Mouse (Mus musculus): Measurements from ENCODE around the gene D830030K20Rik. TPM values are rescaled to one million over a fixed set of nuclear protein-coding genes. Genes with fewer than 3 reads are reported as not detected.
"Not testable (repeated sequence)": the region's sequence is repeated elsewhere in the genome, so short reads cannot be mapped to it uniquely, and the experiment has no call there.

D830030K20Rik gene
- polyA plus RNA-seq (2016; fragmentation: Nextera tagmentation; extraction: Ambion mirVana): 37.9 and 41.8 TPM in 2 replicates

DNA sequence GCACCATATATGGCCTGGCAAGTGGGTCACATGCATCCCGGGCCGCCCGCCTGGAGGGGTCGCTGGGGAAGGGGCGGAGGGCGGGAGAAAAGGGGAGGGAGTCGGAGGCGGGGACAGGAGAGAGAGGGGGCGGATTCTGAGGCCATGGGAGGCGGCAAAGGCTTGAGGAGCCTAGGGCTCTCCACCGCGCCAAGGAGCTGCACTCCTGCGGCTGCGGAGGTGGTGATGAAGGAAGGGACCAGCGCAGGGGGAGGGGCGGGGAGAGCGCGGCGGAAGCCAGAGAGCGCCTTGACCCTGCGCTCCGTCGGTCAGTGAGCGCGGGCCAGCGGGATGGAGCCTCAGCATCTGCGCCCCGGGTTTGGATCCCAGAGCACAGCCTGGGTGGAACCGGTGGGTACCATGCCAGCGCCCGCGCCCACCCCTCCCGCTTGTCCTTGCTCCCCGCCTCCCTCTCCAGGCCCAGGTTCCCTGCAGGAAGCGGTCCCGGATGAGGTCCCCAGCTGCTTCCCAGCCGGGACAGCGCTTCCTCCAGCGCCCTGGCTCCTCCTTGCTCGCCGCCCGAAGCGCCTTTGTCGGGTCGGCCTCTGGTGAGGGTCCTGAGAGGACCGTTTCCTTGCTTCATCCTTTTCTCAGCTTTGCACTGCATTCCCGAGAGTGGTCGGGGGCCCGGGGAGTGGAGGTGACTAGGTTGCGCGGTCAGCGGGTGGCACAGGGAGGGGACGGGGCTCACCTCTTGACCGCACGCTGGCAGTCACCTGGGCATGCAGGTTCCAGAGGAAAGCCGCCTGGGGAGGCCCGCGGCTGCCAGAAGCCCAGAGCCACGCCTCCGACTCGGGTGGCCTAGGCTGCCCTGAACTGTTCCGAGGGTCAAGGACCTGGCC lies at the start of gene D830030K20Rik:
D830030K20Rik (plus strand) TSS at position 217 of the 881 bp plus-strand sequence.
- H3K4me1 ChIP-seq (replicated peaks); H3K36me3 ChIP-seq; H3K27me3 ChIP-seq (replicated peaks); H3K9me3 ChIP-seq (replicated peaks); ATAC-seq (ENCODE audit: insufficient number of reproducible peaks, low FRiP score); H3K27ac ChIP-seq (ENCODE audit: poor library complexity, severe bottlenecking): not testable (repeated sequence)
- H3K9ac ChIP-seq: peak within 1 kb of the TSS; percentile 69
- H3K4me2 ChIP-seq: peak within 1 kb of the TSS; percentile 87
- H3K4me3 ChIP-seq: peak within 1 kb of the TSS; percentile 65
- WGBS: under 1% methylated on average over 26 of the region's 62 CpGs

DNA sequence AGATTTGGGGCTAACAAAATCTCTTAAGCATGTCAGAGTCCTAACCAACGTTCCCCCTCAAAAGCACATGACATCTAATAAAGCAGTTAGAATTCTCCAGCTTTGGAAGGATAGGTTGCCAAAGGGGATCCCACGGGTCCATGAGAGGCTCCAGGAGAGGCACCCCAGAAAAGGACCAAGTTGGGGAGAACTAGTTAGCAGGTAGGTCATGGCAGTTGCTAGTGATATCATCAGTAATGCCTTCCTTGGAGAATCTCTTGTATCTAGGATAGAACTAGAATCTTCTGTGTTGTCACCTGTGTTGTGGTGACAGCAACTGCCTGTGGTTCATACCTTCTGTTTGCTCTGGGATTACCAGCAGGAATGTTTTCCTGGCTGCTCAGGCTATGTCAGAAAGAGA lies 20.3 kb upstream of the D830030K20Rik start, which contains the start of gene Gm5795:
Gm5795 (plus strand) TSS at position 301 of the 400 bp plus-strand sequence.
- not testable (repeated sequence) for H3K9me3 ChIP-seq (replicated peaks); H3K4me1 ChIP-seq (replicated peaks); H3K27ac ChIP-seq (ENCODE audit: poor library complexity, severe bottlenecking); H3K27me3 ChIP-seq (replicated peaks); H3K36me3 ChIP-seq; ATAC-seq (ENCODE audit: insufficient number of reproducible peaks, low FRiP score); H3K4me2 ChIP-seq; H3K9ac ChIP-seq; H3K4me3 ChIP-seq
- WGBS: no CpG with 5 or more reads among the region's 2 CpGs

DNA sequence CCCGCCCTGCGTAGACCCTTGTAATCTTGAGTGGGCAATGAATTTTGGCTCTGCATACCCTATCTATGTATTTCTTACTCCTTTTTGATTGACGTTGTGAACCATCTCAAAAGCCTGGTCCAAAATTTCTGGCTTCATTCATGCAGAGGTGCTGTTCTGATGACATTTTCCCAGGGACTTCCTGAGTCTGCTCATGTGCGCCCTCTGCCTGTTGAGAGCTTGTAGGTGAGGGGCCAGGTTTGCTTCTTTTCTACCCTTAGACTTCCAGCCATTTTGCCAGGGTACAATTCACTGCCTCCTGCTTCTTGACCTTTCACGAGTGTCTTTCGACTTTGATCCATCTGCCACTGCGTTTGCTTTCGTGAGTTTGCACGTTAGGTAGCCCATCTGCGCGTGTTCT lies 1.1 kb downstream of the D830030K20Rik start:
- not testable (repeated sequence) for H3K27ac ChIP-seq (ENCODE audit: poor library complexity, severe bottlenecking); ATAC-seq (ENCODE audit: insufficient number of reproducible peaks, low FRiP score); H3K27me3 ChIP-seq (replicated peaks); H3K4me1 ChIP-seq (replicated peaks); H3K36me3 ChIP-seq; H3K9me3 ChIP-seq (replicated peaks); H3K9ac ChIP-seq
- Histone ChIP-seq H3K4me3 (0 out of 2 replicates have a peak overlapping the region, but pooled peaks have one; percentile 3), H3K4me2 (peak overlapping the region; percentile 43; the same call in 1 of the 2 replicates)
- WGBS: 10% methylated on average over 9 of the region's 11 CpGs

DNA sequence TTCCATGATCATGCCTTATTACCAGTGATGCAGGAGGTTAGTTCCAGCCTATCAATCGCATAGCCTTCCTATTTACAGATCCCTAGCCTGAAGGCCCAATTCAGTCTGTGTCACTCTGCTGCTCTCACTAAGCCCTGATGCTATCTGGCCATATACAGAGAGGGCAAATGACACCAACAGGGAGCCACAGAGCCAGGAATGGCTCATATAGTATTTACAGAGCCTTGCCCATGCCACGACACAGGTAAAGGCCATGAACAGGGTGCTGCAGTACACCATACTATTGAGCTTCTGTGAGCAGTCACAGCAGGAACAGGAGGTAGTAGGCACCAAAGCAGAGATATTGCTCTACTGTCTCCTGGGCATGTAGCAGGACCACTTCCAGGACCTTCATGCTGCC lies 54.2 kb downstream of the D830030K20Rik start:
- not testable (repeated sequence) for H3K4me3 ChIP-seq; ATAC-seq (ENCODE audit: insufficient number of reproducible peaks, low FRiP score); H3K36me3 ChIP-seq; H3K9me3 ChIP-seq (replicated peaks); H3K4me1 ChIP-seq (replicated peaks); H3K27me3 ChIP-seq (replicated peaks); H3K4me2 ChIP-seq; H3K27ac ChIP-seq (ENCODE audit: poor library complexity, severe bottlenecking); H3K9ac ChIP-seq
- WGBS: 85% methylated on average over 2 of the region's 2 CpGs

Other genes starting within 250 kb of the D830030K20Rik start
- gene Gm2888, start 178.5 kb upstream of the D830030K20Rik start, polyA plus RNA-seq (2016; fragmentation: Nextera tagmentation; extraction: Ambion mirVana): not detected in 2 replicates
- gene Gm2897, start 159.2 kb upstream of the D830030K20Rik start, polyA plus RNA-seq (2016; fragmentation: Nextera tagmentation; extraction: Ambion mirVana): 4.9 and 5.3 TPM in 2 replicates
- gene Gm10340, start 74.5 kb upstream of the D830030K20Rik start, polyA plus RNA-seq (2016; fragmentation: Nextera tagmentation; extraction: Ambion mirVana): 0.18 TPM in 1 of 2 replicates, not detected in the other
- 0.19 TPM in 1 of 2 replicates, not detected in the other for gene Gm5795, start 20.2 kb upstream of the D830030K20Rik start, polyA plus RNA-seq (2016; fragmentation: Nextera tagmentation; extraction: Ambion mirVana)
- 1.5 and 2.0 TPM in 2 replicates for gene Gm2956, start 124.1 kb downstream of the D830030K20Rik start, polyA plus RNA-seq (2016; fragmentation: Nextera tagmentation; extraction: Ambion mirVana)
- not detected in 2 replicates for gene Gm10413, start 186.6 kb downstream of the D830030K20Rik start, polyA plus RNA-seq (2016; fragmentation: Nextera tagmentation; extraction: Ambion mirVana)
- 7.4 and 8.2 TPM in 2 replicates for gene Gm10409, start 204.1 kb downstream of the D830030K20Rik start, polyA plus RNA-seq (2016; fragmentation: Nextera tagmentation; extraction: Ambion mirVana)
- gene Gm3005, start 219.6 kb downstream of the D830030K20Rik start, polyA plus RNA-seq (2016; fragmentation: Nextera tagmentation; extraction: Ambion mirVana): 11.9 and 13.2 TPM in 2 replicates
- gene Gm10408, start 240.9 kb downstream of the D830030K20Rik start, polyA plus RNA-seq (2016; fragmentation: Nextera tagmentation; extraction: Ambion mirVana): not detected in 2 replicates

Measured in heart, embryonic 12.5 days (tissue).